Mouse (Mus musculus) brain, adult 2 months (tissue): ENCODE data around the gene Usp43.

Source experiments
- DNase-seq: peaks from one replicate; pipeline ENCODE4 v3.0.0; 2011; ENCODE audit warnings: low read depth, low spot score

Usp43 gene

DNA sequence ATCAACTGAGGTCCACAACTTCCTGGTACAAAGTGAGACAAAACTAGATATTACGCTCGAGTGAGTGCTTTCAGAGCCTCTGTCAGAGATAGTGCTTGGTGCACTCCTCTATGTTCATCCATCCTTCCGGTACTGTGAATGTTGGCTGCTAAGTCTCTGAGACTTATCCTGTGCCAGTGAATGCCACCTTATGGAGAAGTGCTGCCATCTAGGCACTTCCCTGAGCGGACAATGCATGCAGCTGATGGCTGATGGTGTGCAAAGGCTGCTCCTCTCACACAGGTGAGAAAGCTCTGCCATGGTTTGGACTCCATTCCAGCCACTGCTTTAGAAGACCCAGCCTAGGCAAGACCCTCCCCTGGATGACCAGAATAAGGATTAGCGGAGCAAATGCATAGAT, 113.9 kb downstream of the Usp43 start:
- peak; percentile 62 for DNase-seq

- DNase-seq = no peak
Measured at GRCm38 (mm10) chr11:67806832-67807597, 114.9 kb downstream of the Usp43 start.

GRCm38 (mm10) chr11:67805538-67805937, 116.4 kb downstream of the Usp43 start:
- DNase-seq = no peak
